Mouse (Mus musculus) cerebellum, adult 2 months (tissue): ENCODE results near the gene Orai1.

ENCODE experiments used
- CTCF ChIP-seq: fragments of 200-500 bp; IDR thresholded peaks from 2 replicates; pipeline ENCODE4 v1.5.1; 2011; ENCODE audit warnings: low read depth, mild to moderate bottlenecking, control low read depth, low read length, moderate library complexity, borderline replicate concordance; ENCODE audit not compliant: insufficient read depth
- POLR2A ChIP-seq: fragments of 200-500 bp; IDR thresholded peaks from 2 replicates; pipeline ENCODE4 v1.6.1; 2011; ENCODE audit warnings: low read length, control low read depth, borderline replicate concordance; ENCODE audit not compliant: insufficient read depth

DNA sequence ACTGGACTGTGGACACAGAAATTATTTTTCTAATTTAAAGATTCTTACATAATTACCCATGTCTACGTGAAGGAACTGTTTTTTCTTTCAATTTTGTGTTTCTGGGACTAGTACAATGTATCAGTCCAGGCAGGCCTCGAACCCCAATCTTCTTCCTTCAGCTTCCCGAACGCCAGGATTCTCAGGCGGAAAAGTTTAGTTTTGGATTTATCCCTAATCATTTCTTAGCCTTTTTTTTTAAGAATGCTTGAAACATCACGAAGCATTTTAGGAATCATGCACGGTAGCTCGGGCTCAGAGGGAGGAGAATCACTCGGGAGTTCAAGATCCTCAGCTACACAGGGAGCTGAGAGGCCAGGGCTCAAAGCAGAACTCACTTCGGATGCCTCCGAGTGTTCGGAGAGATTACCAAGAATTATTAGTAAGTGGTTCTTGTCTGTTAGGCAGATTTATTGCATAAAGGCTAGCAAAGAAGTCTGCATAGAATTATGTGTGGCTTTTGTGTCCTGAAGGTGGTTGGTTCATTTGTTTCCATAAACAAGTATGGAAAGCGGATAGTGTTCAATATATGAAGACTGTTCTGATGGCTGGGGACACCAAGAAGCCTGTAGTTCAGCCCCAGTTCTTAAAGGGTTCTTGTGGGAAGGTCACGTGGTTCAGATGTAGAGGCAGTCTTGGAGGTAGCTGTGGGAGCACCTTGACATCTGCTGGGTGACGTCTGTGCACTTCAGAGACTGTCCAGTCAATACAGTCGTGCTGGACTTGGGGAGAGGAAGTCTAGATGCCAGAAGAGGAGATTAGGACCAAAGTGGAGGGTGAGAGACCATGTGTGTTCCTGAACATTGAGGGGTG is 43.6 kb downstream of the Orai1 start:
- no peak for TF ChIP-seq CTCF
- TF ChIP-seq POLR2A: no peak
